Mouse (Mus musculus) T-helper 2 cell (primary cell): Measurements from ENCODE around the gene Slc16a6.

Source experiments
- in situ Hi-C: fragments of 300-600 bp; cut with MboI, MseI; formaldehyde crosslinking; loops from one replicate; pipeline ENCODE4 v1.15.1; 2025; ENCODE audit warnings: high pct_unique_total_duplicates

Slc16a6 gene

GRCm38 (mm10) chr11:109487991-109488684, 14.7 kb upstream of the Slc16a6 start:
- in situ Hi-C loops = no loop called here

GRCm38 (mm10) chr11:109487111-109487510, 13.7 kb upstream of the Slc16a6 start:
- in situ Hi-C loops = no loop called here

- in situ Hi-C loops = no loop called here
Observed at GRCm38 (mm10) chr11:109485398-109486045, 12.1 kb upstream of the Slc16a6 start.

GRCm38 (mm10) chr11:109480440-109480839, 7.0 kb upstream of the Slc16a6 start:
- in situ Hi-C loops = no loop called here

GRCm38 (mm10) chr11:109479575-109480285, 6.3 kb upstream of the Slc16a6 start:
- in situ Hi-C loops = no loop called here

- in situ Hi-C loops = no loop called here
Observed at GRCm38 (mm10) chr11:109477606-109478380, 4.4 kb upstream of the Slc16a6 start.

- in situ Hi-C loops = no loop called here
Observed at GRCm38 (mm10) chr11:109476653-109477052, 3.3 kb upstream of the Slc16a6 start.

- in situ Hi-C loops = no loop called here
Observed at GRCm38 (mm10) chr11:109476241-109476640, 2.8 kb upstream of the Slc16a6 start.

- in situ Hi-C loops = no loop called here
Observed at GRCm38 (mm10) chr11:109475717-109476116, 2.3 kb upstream of the Slc16a6 start.

- in situ Hi-C loops = no loop called here
Observed at GRCm38 (mm10) chr11:109474836-109475235, 1.4 kb upstream of the Slc16a6 start.

GRCm38 (mm10) chr11:109474086-109474742, 816 bp upstream of the Slc16a6 start:
- in situ Hi-C loops = no loop called here

GRCm38 (mm10) chr11:109472821-109473170, 602 bp downstream of the Slc16a6 start:
- in situ Hi-C loops = no loop called here

- in situ Hi-C loops = no loop called here
Observed at GRCm38 (mm10) chr11:109472171-109472691, 1.2 kb downstream of the Slc16a6 start.

- in situ Hi-C loops = no loop called here
Observed at GRCm38 (mm10) chr11:109470921-109471861, 2.2 kb downstream of the Slc16a6 start.

- in situ Hi-C loops = no loop called here
Observed at GRCm38 (mm10) chr11:109470170-109470569, 3.2 kb downstream of the Slc16a6 start.

- in situ Hi-C loops = loop anchor here (10.0 kb wide), 1 partner anchor 387 kb away; no protein-coding TSS in a partner anchor
Observed at GRCm38 (mm10) chr11:109468133-109468532, 5.3 kb downstream of the Slc16a6 start.

GRCm38 (mm10) chr11:109466987-109467386, 6.4 kb downstream of the Slc16a6 start:
- in situ Hi-C loops = loop anchor here (10.0 kb wide), 1 partner anchor 388 kb away; no protein-coding TSS in a partner anchor

- in situ Hi-C loops = loop anchor here (10.0 kb wide), 1 partner anchor 390 kb away; no protein-coding TSS in a partner anchor
Observed at GRCm38 (mm10) chr11:109465068-109465467, 8.3 kb downstream of the Slc16a6 start.

GRCm38 (mm10) chr11:109460586-109460985, 12.8 kb downstream of the Slc16a6 start:
- in situ Hi-C loops = loop anchor here (10.0 kb wide), 1 partner anchor 394 kb away; no protein-coding TSS in a partner anchor

- in situ Hi-C loops = no loop called here
Observed at GRCm38 (mm10) chr11:109458165-109458564, 15.2 kb downstream of the Slc16a6 start.
